Mouse (Mus musculus): ENCODE measurements around the gene Rpl24. TPM values are rescaled to one million over a fixed set of nuclear protein-coding genes. Genes with fewer than 3 reads are reported as not detected.

The Rpl24 gene
- polyA plus RNA-seq, 1 experiment: 978 TPM

GRCm38 (mm10) chr16:56006798-56007197, 40.7 kb downstream of the Rpl24 start:
- TF ChIP-seq CTCF (IDR thresholded peaks at IDR 0.05; ENCODE audit: borderline replicate concordance, insufficient read depth, low read length): no peak
- no peak for TF ChIP-seq POLR2A (IDR thresholded peaks at IDR 0.05; ENCODE audit: low read depth, low read length)
- no peak overlapping the region for H3K27ac ChIP-seq (ENCODE audit: insufficient read depth, low read length)
- H3K4me1 ChIP-seq (ENCODE audit: control insufficient read depth, insufficient read depth, low read length): no peaks in the 10 kb centered on the region
- H3K4me3 ChIP-seq (ENCODE audit: insufficient read depth, low read length): no peak overlapping the region

DNA sequence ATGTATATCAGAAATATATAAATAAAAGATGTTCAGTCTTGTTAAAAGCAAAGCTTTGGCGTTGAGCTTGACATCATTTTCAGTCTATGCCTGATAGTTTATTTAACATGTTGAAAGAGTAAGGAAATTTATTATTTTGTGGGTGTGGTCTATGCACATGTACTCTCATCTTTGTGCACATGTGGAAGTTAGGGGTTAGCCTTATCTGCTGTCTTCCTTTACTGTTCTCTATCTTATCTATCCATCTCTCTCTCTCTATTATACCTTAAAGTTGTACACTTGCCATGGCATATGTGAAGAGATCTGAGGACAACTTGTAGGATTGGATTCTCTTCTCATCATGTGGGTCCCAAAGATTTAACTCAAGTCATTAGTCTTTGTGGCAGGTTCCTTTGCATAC, 42.8 kb downstream of the Rpl24 start:
- Histone ChIP-seq H3K4me3 (ENCODE audit: insufficient read depth, low read length) (no peak overlapping the region), H3K27ac (ENCODE audit: insufficient read depth, low read length) (no peak overlapping the region), H3K4me1 (ENCODE audit: control insufficient read depth, insufficient read depth, low read length) (no peaks in the 10 kb centered on the region)
- no peak for TF ChIP-seq CTCF (IDR thresholded peaks at IDR 0.05; ENCODE audit: borderline replicate concordance, insufficient read depth, low read length)

DNA sequence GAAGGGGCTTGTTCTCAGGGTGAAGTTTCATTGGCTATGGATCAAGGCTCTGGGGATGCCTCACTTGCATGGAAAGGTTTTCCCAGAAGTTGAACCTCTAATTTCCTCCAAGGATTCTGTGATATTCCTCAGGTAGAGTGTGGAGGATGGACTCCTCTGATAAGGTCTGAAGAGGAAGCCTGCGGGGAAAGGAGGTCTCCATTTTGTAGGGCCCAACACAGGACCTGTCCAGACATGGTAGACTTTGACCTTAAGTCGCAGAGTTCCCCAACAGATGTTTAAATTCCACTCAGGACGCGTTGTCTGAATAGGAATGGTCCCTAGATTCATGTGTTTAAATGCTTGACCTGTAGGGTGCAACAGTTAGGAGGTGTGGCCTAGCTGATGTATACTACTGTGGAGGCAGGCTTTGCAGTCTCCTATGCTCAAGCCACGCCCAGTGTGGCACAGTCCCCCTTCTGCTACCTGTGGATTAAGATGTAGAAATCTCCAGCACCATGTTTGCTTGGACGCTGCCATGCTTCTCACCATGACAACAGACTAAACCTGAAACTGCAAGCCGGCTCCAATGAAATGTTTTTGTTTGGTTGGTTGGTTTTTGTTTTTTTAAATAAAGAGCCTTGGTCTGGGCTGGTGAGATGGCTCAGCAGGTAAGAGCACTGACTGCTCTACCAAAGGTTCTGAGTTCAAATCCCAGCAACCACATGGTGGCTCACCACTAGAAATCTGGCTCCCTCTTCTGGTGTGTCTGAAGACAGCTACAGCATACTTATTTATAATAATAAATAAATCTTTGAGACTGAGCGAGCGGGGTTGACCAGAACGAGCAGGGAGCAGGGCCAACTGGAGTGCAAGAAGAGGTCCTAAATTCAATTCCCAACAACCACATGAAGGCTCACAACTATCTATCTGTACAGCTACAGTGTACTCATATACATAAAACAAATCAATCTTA, 47.0 kb downstream of the Rpl24 start:
- H3K4me3 ChIP-seq (ENCODE audit: insufficient read depth, low read length): no peak overlapping the region
- H3K4me1 ChIP-seq (ENCODE audit: control insufficient read depth, insufficient read depth, low read length): no peaks in the 10 kb centered on the region
- TF ChIP-seq CTCF (IDR thresholded peaks at IDR 0.05; ENCODE audit: borderline replicate concordance, insufficient read depth, low read length) (no peak), POLR2A (IDR thresholded peaks at IDR 0.05; ENCODE audit: low read depth, low read length) (no peak)
- no peak overlapping the region for H3K27ac ChIP-seq (ENCODE audit: insufficient read depth, low read length)

DNA sequence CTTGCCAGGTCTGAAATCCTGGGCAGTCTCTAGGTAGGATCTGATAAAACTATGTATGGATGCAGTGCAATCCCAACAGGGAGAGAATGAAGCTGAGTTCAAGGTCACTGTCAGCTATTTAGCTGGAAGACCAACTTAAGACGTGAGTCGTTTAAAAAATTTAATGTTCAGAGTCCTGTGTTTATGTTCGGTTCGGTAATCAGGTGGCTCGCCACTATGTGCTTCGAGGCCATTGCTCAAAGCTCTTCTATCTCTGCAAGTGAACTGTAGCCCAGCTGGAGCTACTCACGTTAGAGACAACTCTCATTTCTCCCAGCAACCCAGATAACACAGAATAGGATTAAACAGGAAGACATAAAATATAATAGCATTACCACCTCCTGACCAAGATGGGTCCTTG, 48.0 kb downstream of the Rpl24 start:
- no peak overlapping the region for H3K27ac ChIP-seq (ENCODE audit: insufficient read depth, low read length)
- TF ChIP-seq POLR2A (IDR thresholded peaks at IDR 0.05; ENCODE audit: low read depth, low read length) (no peak), CTCF (IDR thresholded peaks at IDR 0.05; ENCODE audit: borderline replicate concordance, insufficient read depth, low read length) (no peak)
- H3K4me3 ChIP-seq (ENCODE audit: insufficient read depth, low read length): no peak overlapping the region
- H3K4me1 ChIP-seq (ENCODE audit: control insufficient read depth, insufficient read depth, low read length): no peaks in the 10 kb centered on the region

- H3K27ac ChIP-seq (ENCODE audit: insufficient read depth, low read length): no peak overlapping the region
- TF ChIP-seq CTCF (IDR thresholded peaks at IDR 0.05; ENCODE audit: borderline replicate concordance, insufficient read depth, low read length): no peak
- H3K4me3 ChIP-seq (ENCODE audit: insufficient read depth, low read length): no peak overlapping the region
- peaks cover 3% of the 10 kb centered on the region; the same call in 1 of the 2 replicates for H3K4me1 ChIP-seq (ENCODE audit: control insufficient read depth, insufficient read depth, low read length)
Measured at GRCm38 (mm10) chr16:56019660-56020059, 53.6 kb downstream of the Rpl24 start.

Other genes starting within 250 kb of the Rpl24 start
- 13.7 and 23.2 TPM in 2 replicates for gene Nfkbiz, start 127.4 kb upstream of the Rpl24 start, polyA plus RNA-seq (2011; ENCODE audit: insufficient read length, low read depth, missing spikeins)
- gene Nxpe3, start 71.0 kb upstream of the Rpl24 start, polyA plus RNA-seq (2011; ENCODE audit: insufficient read length, low read depth, missing spikeins): 1.1 and 1.4 TPM in 2 replicates
- 4.3 and 6.7 TPM in 2 replicates for gene Cep97, start 31.4 kb upstream of the Rpl24 start, polyA plus RNA-seq (2011; ENCODE audit: insufficient read length, low read depth, missing spikeins)
- 15.5 and 15.9 TPM in 2 replicates for gene Zbtb11, start 7.6 kb downstream of the Rpl24 start, polyA plus RNA-seq (2011; ENCODE audit: insufficient read length, low read depth, missing spikeins)
- 179 and 181 TPM in 2 replicates for gene Pcnp, start 63.5 kb downstream of the Rpl24 start, polyA plus RNA-seq (2011; ENCODE audit: insufficient read length, low read depth, missing spikeins)
- gene Trmt10c, start 71.5 kb downstream of the Rpl24 start, polyA plus RNA-seq (2011; ENCODE audit: insufficient read length, low read depth, missing spikeins): 13.6 and 15.1 TPM in 2 replicates
- 22.7 and 33.2 TPM in 2 replicates for gene Senp7, start 82.1 kb downstream of the Rpl24 start, polyA plus RNA-seq (2011; ENCODE audit: insufficient read length, low read depth, missing spikeins)
- 0.52 and 0.74 TPM in 2 replicates for gene Impg2, start 238.0 kb downstream of the Rpl24 start, polyA plus RNA-seq (2011; ENCODE audit: insufficient read length, low read depth, missing spikeins)

All from embryonic fibroblast, embryonic 13.5 days (primary cell).